Mouse (Mus musculus) heart, postnatal 0 days (tissue): ENCODE measurements around the gene Ibtk.

Source experiments
- CTCF ChIP-seq: IDR thresholded peaks from 2 replicates; pipeline ENCODE4 v1.5.1; 2016; ENCODE audit warnings: antibody characterized with exemption, control low read depth, low read depth
- EP300 ChIP-seq: IDR thresholded peaks from 2 replicates; pipeline ENCODE4 v1.6.1; 2016; ENCODE audit warnings: antibody characterized with exemption, low read depth

GRCm38 (mm10) chr9:85779458-85779857, 30.3 kb upstream of the Ibtk start:
- TF ChIP-seq CTCF (peak; percentile 50), EP300 (no peak)
